Mouse (Mus musculus): ENCODE results near the gene Scd3. TPM values are rescaled to one million over a fixed set of nuclear protein-coding genes. Genes with fewer than 3 reads are reported as not detected.

Gene Scd3
- polyA plus RNA-seq, 1 experiment from 2014 or later: 0.76 TPM

- H3K9ac ChIP-seq (ENCODE audit: low read length): no peak overlapping the region
- H3K4me2 ChIP-seq (ENCODE audit: low read depth): no peak overlapping the region
- DNase-seq (ENCODE audit: low spot score): no peak
- H3K4me1 ChIP-seq (ENCODE audit: control insufficient read depth, insufficient read depth, low read length): no peaks in the 10 kb centered on the region
- no peak overlapping the region for H3K4me3 ChIP-seq (ENCODE audit: low read depth, low read length)
- 78% methylated on average over 3 of the region's 3 CpGs for WGBS
- ATAC-seq (ENCODE audit: insufficient read depth, low FRiP score, low TSS enrichment): no peak
- no peaks in the 10 kb centered on the region for H3K9me3 ChIP-seq (ENCODE audit: control insufficient read depth, low read length)
- no peaks in the 10 kb centered on the region for H3K36me3 ChIP-seq (ENCODE audit: control insufficient read depth, insufficient read depth, low read length)
- H3K27me3 ChIP-seq (ENCODE audit: control insufficient read depth, insufficient read depth, low read length): no peaks in the 10 kb centered on the region; the same call in 1 of the 2 replicates
- no peak overlapping the region for H3K27ac ChIP-seq (ENCODE audit: low read depth, low read length)
Measured at GRCm38 (mm10) chr19:44217958-44218525, 15.0 kb downstream of the Scd3 start.

GRCm38 (mm10) chr19:44225728-44226127 lies 22.7 kb downstream of the Scd3 start:
- no peaks in the 10 kb centered on the region for H3K36me3 ChIP-seq (ENCODE audit: control insufficient read depth, insufficient read depth, low read length)
- H3K27me3 ChIP-seq (ENCODE audit: control insufficient read depth, insufficient read depth, low read length): no peaks in the 10 kb centered on the region
- 93% methylated on average over 5 of the region's 5 CpGs for WGBS
- H3K27ac ChIP-seq (ENCODE audit: low read depth, low read length): no peak overlapping the region
- H3K4me1 ChIP-seq (ENCODE audit: control insufficient read depth, insufficient read depth, low read length): no peaks in the 10 kb centered on the region
- H3K4me3 ChIP-seq (ENCODE audit: low read depth, low read length): no peak overlapping the region
- no peak for ATAC-seq (ENCODE audit: insufficient read depth, low FRiP score, low TSS enrichment)
- no peak for DNase-seq (ENCODE audit: low spot score)
- no peak overlapping the region for H3K9ac ChIP-seq (ENCODE audit: low read length)
- no peaks in the 10 kb centered on the region for H3K9me3 ChIP-seq (ENCODE audit: control insufficient read depth, low read length)
- H3K4me2 ChIP-seq (ENCODE audit: low read depth): no peak overlapping the region

GRCm38 (mm10) chr19:44229776-44230175 lies 26.7 kb downstream of the Scd3 start:
- whole genome bisulfite sequencing: 86% methylated on average over 2 of the region's 2 CpGs

GRCm38 (mm10) chr19:44230212-44230611 lies 27.1 kb downstream of the Scd3 start:
- Histone ChIP-seq H3K4me2 (ENCODE audit: low read depth) (no peak overlapping the region), H3K36me3 (ENCODE audit: control insufficient read depth, insufficient read depth, low read length) (no peaks in the 10 kb centered on the region), H3K9me3 (ENCODE audit: control insufficient read depth, low read length) (no peaks in the 10 kb centered on the region), H3K4me1 (ENCODE audit: control insufficient read depth, insufficient read depth, low read length) (no peaks in the 10 kb centered on the region), H3K27me3 (ENCODE audit: control insufficient read depth, insufficient read depth, low read length) (no peaks in the 10 kb centered on the region), H3K4me3 (ENCODE audit: low read depth, low read length) (no peak overlapping the region), H3K9ac (ENCODE audit: low read length) (no peak overlapping the region), H3K27ac (ENCODE audit: low read depth, low read length) (no peak overlapping the region)
- 80% methylated on average over 3 of the region's 3 CpGs for WGBS
- DNase-seq (ENCODE audit: low spot score): no peak
- no peak for ATAC-seq (ENCODE audit: insufficient read depth, low FRiP score, low TSS enrichment)

More at GRCm38 (mm10) chr19:44229776-44230175, 26.7 kb downstream of the Scd3 start:
- no peaks in the 10 kb centered on the region for H3K36me3 ChIP-seq (ENCODE audit: control insufficient read depth, insufficient read depth, low read length)
- no peaks in the 10 kb centered on the region for H3K27me3 ChIP-seq (ENCODE audit: control insufficient read depth, insufficient read depth, low read length)
- H3K4me1 ChIP-seq (ENCODE audit: control insufficient read depth, insufficient read depth, low read length): no peaks in the 10 kb centered on the region
- ATAC-seq (ENCODE audit: insufficient read depth, low FRiP score, low TSS enrichment) (no peak), DNase-seq (ENCODE audit: low spot score) (no peak)
- no peak overlapping the region for H3K27ac ChIP-seq (ENCODE audit: low read depth, low read length)
- no peak overlapping the region for H3K9ac ChIP-seq (ENCODE audit: low read length)
- no peaks in the 10 kb centered on the region for H3K9me3 ChIP-seq (ENCODE audit: control insufficient read depth, low read length)
- H3K4me2 ChIP-seq (ENCODE audit: low read depth): no peak overlapping the region
- no peak overlapping the region for H3K4me3 ChIP-seq (ENCODE audit: low read depth, low read length)

GRCm38 (mm10) chr19:44231608-44232151 lies 28.6 kb downstream of the Scd3 start:
- Histone ChIP-seq H3K36me3 (ENCODE audit: control insufficient read depth, insufficient read depth, low read length) (no peaks in the 10 kb centered on the region), H3K27me3 (ENCODE audit: control insufficient read depth, insufficient read depth, low read length) (no peaks in the 10 kb centered on the region), H3K9ac (ENCODE audit: low read length) (no peak overlapping the region), H3K9me3 (ENCODE audit: control insufficient read depth, low read length) (no peaks in the 10 kb centered on the region), H3K4me3 (ENCODE audit: low read depth, low read length) (no peak overlapping the region), H3K4me1 (ENCODE audit: control insufficient read depth, insufficient read depth, low read length) (no peaks in the 10 kb centered on the region), H3K4me2 (ENCODE audit: low read depth) (no peak overlapping the region), H3K27ac (ENCODE audit: low read depth, low read length) (no peak overlapping the region)
- DNase-seq (ENCODE audit: low spot score): no peak
- 96% methylated on average over 4 of the region's 4 CpGs for WGBS
- no peak for ATAC-seq (ENCODE audit: insufficient read depth, low FRiP score, low TSS enrichment)

GRCm38 (mm10) chr19:44237471-44238006 lies 34.5 kb downstream of the Scd3 start:
- no peaks in the 10 kb centered on the region for H3K36me3 ChIP-seq (ENCODE audit: control insufficient read depth, insufficient read depth, low read length)
- ATAC-seq (ENCODE audit: insufficient read depth, low FRiP score, low TSS enrichment) (no peak), DNase-seq (ENCODE audit: low spot score) (peak; percentile 27)
- H3K9me3 ChIP-seq (ENCODE audit: control insufficient read depth, low read length): no peaks in the 10 kb centered on the region
- no peaks in the 10 kb centered on the region for H3K4me1 ChIP-seq (ENCODE audit: control insufficient read depth, insufficient read depth, low read length)
- 20% methylated on average over 19 of the region's 19 CpGs for WGBS
- H3K27ac ChIP-seq (ENCODE audit: low read depth, low read length): no peak overlapping the region
- H3K9ac ChIP-seq (ENCODE audit: low read length): no peak overlapping the region
- H3K27me3 ChIP-seq (ENCODE audit: control insufficient read depth, insufficient read depth, low read length): no peaks in the 10 kb centered on the region
- H3K4me2 ChIP-seq (ENCODE audit: low read depth): peak overlapping the region; percentile 26
- no peak overlapping the region for H3K4me3 ChIP-seq (ENCODE audit: low read depth, low read length)

- no peak overlapping the region for H3K9ac ChIP-seq (ENCODE audit: low read length)
- H3K27ac ChIP-seq (ENCODE audit: low read depth, low read length): no peak overlapping the region
- H3K27me3 ChIP-seq (ENCODE audit: control insufficient read depth, insufficient read depth, low read length): no peaks in the 10 kb centered on the region
- 83% methylated on average over 2 of the region's 2 CpGs for WGBS
- no peak overlapping the region for H3K4me3 ChIP-seq (ENCODE audit: low read depth, low read length)
- no peaks in the 10 kb centered on the region for H3K36me3 ChIP-seq (ENCODE audit: control insufficient read depth, insufficient read depth, low read length)
- no peak for DNase-seq (ENCODE audit: low spot score)
- H3K9me3 ChIP-seq (ENCODE audit: control insufficient read depth, low read length): no peaks in the 10 kb centered on the region
- no peak for ATAC-seq (ENCODE audit: insufficient read depth, low FRiP score, low TSS enrichment)
- H3K4me2 ChIP-seq (ENCODE audit: low read depth): no peak overlapping the region
- no peaks in the 10 kb centered on the region for H3K4me1 ChIP-seq (ENCODE audit: control insufficient read depth, insufficient read depth, low read length)
Measured at GRCm38 (mm10) chr19:44238906-44239305, 35.8 kb downstream of the Scd3 start.

GRCm38 (mm10) chr19:44245761-44246171 lies 42.7 kb downstream of the Scd3 start:
- Histone ChIP-seq H3K27me3 (ENCODE audit: control insufficient read depth, insufficient read depth, low read length) (no peaks in the 10 kb centered on the region), H3K36me3 (ENCODE audit: control insufficient read depth, insufficient read depth, low read length) (no peaks in the 10 kb centered on the region), H3K9ac (ENCODE audit: low read length) (no peak overlapping the region), H3K9me3 (ENCODE audit: control insufficient read depth, low read length) (no peaks in the 10 kb centered on the region), H3K27ac (ENCODE audit: low read depth, low read length) (no peak overlapping the region), H3K4me2 (ENCODE audit: low read depth) (no peak overlapping the region), H3K4me1 (ENCODE audit: control insufficient read depth, insufficient read depth, low read length) (peaks cover 20% of the 10 kb centered on the region), H3K4me3 (ENCODE audit: low read depth, low read length) (no peak overlapping the region)
- DNase-seq (ENCODE audit: low spot score): peak; percentile 63
- ATAC-seq (ENCODE audit: insufficient read depth, low FRiP score, low TSS enrichment): no peak
- 12% methylated on average over 5 of the region's 5 CpGs for WGBS

- Histone ChIP-seq H3K4me3 (ENCODE audit: low read depth, low read length) (no peak overlapping the region), H3K4me2 (ENCODE audit: low read depth) (no peak overlapping the region), H3K27me3 (ENCODE audit: control insufficient read depth, insufficient read depth, low read length) (no peaks in the 10 kb centered on the region), H3K4me1 (ENCODE audit: control insufficient read depth, insufficient read depth, low read length) (peaks cover 20% of the 10 kb centered on the region), H3K9me3 (ENCODE audit: control insufficient read depth, low read length) (no peaks in the 10 kb centered on the region), H3K36me3 (ENCODE audit: control insufficient read depth, insufficient read depth, low read length) (no peaks in the 10 kb centered on the region), H3K27ac (ENCODE audit: low read depth, low read length) (no peak overlapping the region), H3K9ac (ENCODE audit: low read length) (no peak overlapping the region)
- ATAC-seq (ENCODE audit: insufficient read depth, low FRiP score, low TSS enrichment) (no peak), DNase-seq (ENCODE audit: low spot score) (no peak)
- WGBS: 57% methylated on average over 11 of the region's 11 CpGs
Measured at GRCm38 (mm10) chr19:44246341-44246911, 43.4 kb downstream of the Scd3 start.

All from neural tube, embryonic 11.5 days (tissue).